Mouse (Mus musculus) spleen, adult 2 months (tissue): ENCODE results near the gene Ntng2. TPM values are rescaled to one million over a fixed set of nuclear protein-coding genes. Genes with fewer than 3 reads are reported as not detected.

ENCODE experiments used
- DNase-seq, 2 experiments: peaks; one replicate each; pipeline versions ENCODE4 v3.0.0 to v3.0.0-alpha.2; 2012 to 2021; ENCODE audit warnings: low spot score in 2 of 2, low read depth in 1 of 2
- H3K27ac ChIP-seq: fragments of 200-500 bp; 2 replicates; pipeline ENCODE4 v1.5.1; 2012; ENCODE audit warnings: low read length, inconsistent platforms; ENCODE audit not compliant: insufficient read depth
- H3K27me3 ChIP-seq: fragments of 200-500 bp; 2 replicates; pipeline ENCODE4 v1.6.1; 2012; ENCODE audit warnings: mild to moderate bottlenecking, moderate library complexity, low read length, inconsistent platforms; ENCODE audit not compliant: control insufficient read depth, insufficient read depth
- H3K36me3 ChIP-seq: fragments of 200-500 bp; 2 replicates; pipeline ENCODE4 v1.6.1; 2012; ENCODE audit warnings: mild to moderate bottlenecking, low read length, inconsistent platforms; ENCODE audit not compliant: control insufficient read depth, insufficient read depth
- H3K4me1 ChIP-seq: fragments of 200-500 bp; 2 replicates; pipeline ENCODE4 v1.6.1; 2011; ENCODE audit warnings: inconsistent platforms; ENCODE audit not compliant: control insufficient read depth, insufficient read depth, insufficient read length
- H3K4me3 ChIP-seq: fragments of 200-500 bp; 2 replicates; pipeline ENCODE4 v1.5.1; 2011; ENCODE audit warnings: mild to moderate bottlenecking, inconsistent platforms; ENCODE audit not compliant: insufficient read depth, insufficient read length; ENCODE audit errors: extremely low read depth
- CTCF ChIP-seq: fragments of 200-500 bp; IDR thresholded peaks from 2 replicates; pipeline ENCODE4 v1.5.1; 2011; ENCODE audit warnings: mild to moderate bottlenecking, inconsistent platforms; ENCODE audit not compliant: insufficient read depth, insufficient read length, insufficient replicate concordance; ENCODE audit errors: extremely low read depth
- POLR2A ChIP-seq: fragments of 200-500 bp; IDR thresholded peaks from 2 replicates; pipeline ENCODE4 v1.6.1; 2011; ENCODE audit warnings: low read depth, low read length, inconsistent platforms
- WGBS: fragments of 180-500 bp; shearing (Covaris S2); methylation state at CpG from one replicate; pipeline ENCODE4 v1.1.7; 2018; 5-methylcytosine and 5-hydroxymethylcytosine counted together
- polyA plus RNA-seq: library from polyadenylated mRNA; depleted of rRNA; stranded (reverse); fragments of >200 nt; gene quantifications from 2 replicates; pipeline ENCODE4 v1.2.3, GENCODE M21; 2012

Gene Ntng2
- polyA plus RNA-seq, 1 experiment, result 40.6 TPM

GRCm38 (mm10) chr2:29191216-29192215 is 61.3 kb downstream of the Ntng2 start:
- TF ChIP-seq CTCF (no peak), POLR2A (no peak)
- no peak overlapping the region; the same call in 1 of the 2 replicates for H3K27ac ChIP-seq
- no peaks in the 10 kb centered on the region for H3K36me3 ChIP-seq
- H3K27me3 ChIP-seq, result peaks cover 8% of the 10 kb centered on the region
- DNase-seq, result no peak
- H3K4me1 ChIP-seq, result peaks cover 7% of the 10 kb centered on the region
- no peak overlapping the region for H3K4me3 ChIP-seq
- 67% methylated on average over 10 of the region's 10 CpGs for WGBS

- 87% methylated on average over 7 of the region's 7 CpGs for WGBS
- Histone ChIP-seq H3K27ac (0 out of 2 replicates have a peak overlapping the region, but pooled peaks have one; percentile 18), H3K4me3 (no peak overlapping the region), H3K36me3 (no peaks in the 10 kb centered on the region), H3K4me1 (peaks cover 7% of the 10 kb centered on the region), H3K27me3 (peaks cover 6% of the 10 kb centered on the region)
- DNase-seq, result no peak
- no peak for TF ChIP-seq CTCF
- TF ChIP-seq POLR2A, result no peak
These were observed 62.4 kb downstream of the Ntng2 start for GRCm38 (mm10) chr2:29190392-29190791.

GRCm38 (mm10) chr2:29186209-29186608 is 66.6 kb downstream of the Ntng2 start:
- peaks cover 3% of the 10 kb centered on the region; the same call in 1 of the 2 replicates for H3K36me3 ChIP-seq
- no peaks in the 10 kb centered on the region for H3K4me1 ChIP-seq
- no peak for DNase-seq
- no peaks in the 10 kb centered on the region for H3K27me3 ChIP-seq
- no peak overlapping the region for H3K4me3 ChIP-seq
- no peak overlapping the region for H3K27ac ChIP-seq
- 90% methylated on average over 6 of the region's 6 CpGs for WGBS
- no peak for TF ChIP-seq CTCF
- no peak for TF ChIP-seq POLR2A

- no peak overlapping the region for H3K4me3 ChIP-seq
- 78% methylated on average over 6 of the region's 6 CpGs for WGBS
These were observed 69.4 kb downstream of the Ntng2 start for GRCm38 (mm10) chr2:29183266-29183924.

GRCm38 (mm10) chr2:29181111-29181510 is 71.7 kb downstream of the Ntng2 start:
- 93% methylated on average over 2 of the region's 2 CpGs for WGBS
- Histone ChIP-seq H3K27me3 (no peaks in the 10 kb centered on the region), H3K36me3 (peaks cover 38% of the 10 kb centered on the region), H3K4me3 (no peak overlapping the region), H3K4me1 (no peaks in the 10 kb centered on the region), H3K27ac (no peak overlapping the region)
- no peak for TF ChIP-seq POLR2A
- TF ChIP-seq CTCF, result no peak
- DNase-seq, result no peak

More at GRCm38 (mm10) chr2:29183266-29183924, 69.4 kb downstream of the Ntng2 start:
- Histone ChIP-seq H3K27me3 (no peaks in the 10 kb centered on the region), H3K27ac (no peak overlapping the region), H3K4me1 (no peaks in the 10 kb centered on the region), H3K36me3 (peaks cover 21% of the 10 kb centered on the region)
- no peak for DNase-seq
- TF ChIP-seq CTCF (no peak), POLR2A (no peak)

- TF ChIP-seq POLR2A (no peak), CTCF (no peak)
- no peak for DNase-seq
- no peaks in the 10 kb centered on the region for H3K27me3 ChIP-seq
- WGBS, result 50% methylated on average over 4 of the region's 4 CpGs
- peaks cover 43% of the 10 kb centered on the region for H3K36me3 ChIP-seq
- no peak overlapping the region for H3K27ac ChIP-seq
- no peak overlapping the region for H3K4me3 ChIP-seq
- no peaks in the 10 kb centered on the region for H3K4me1 ChIP-seq
These were observed 73.0 kb downstream of the Ntng2 start for GRCm38 (mm10) chr2:29179810-29180209.

GRCm38 (mm10) chr2:29174887-29175286 is 77.9 kb downstream of the Ntng2 start:
- no peak for TF ChIP-seq CTCF
- TF ChIP-seq POLR2A, result no peak
- Histone ChIP-seq H3K27me3 (no peaks in the 10 kb centered on the region), H3K4me1 (no peaks in the 10 kb centered on the region), H3K27ac (no peak overlapping the region), H3K36me3 (peaks cover 57% of the 10 kb centered on the region), H3K4me3 (no peak overlapping the region)
- no peak for DNase-seq
- 89% methylated on average over 3 of the region's 3 CpGs for WGBS
